Mouse (Mus musculus) E14TG2a.4 (cell line): ENCODE data around the gene Gucd1.

Experiments used
- CTCF ChIP-seq: conservative IDR thresholded peaks from 2 replicates; pipeline ENCODE4 v1.5.1; 2014; ENCODE audit warnings: low read length
- NANOG ChIP-seq: IDR thresholded peaks from 2 replicates; pipeline ENCODE4 v1.6.1; 2014; ENCODE audit warnings: borderline replicate concordance, low read length, mixed read lengths
- POU5F1 ChIP-seq: IDR thresholded peaks from 2 replicates; pipeline ENCODE4 v1.6.1; 2014; ENCODE audit warnings: low read length, borderline replicate concordance

DNA sequence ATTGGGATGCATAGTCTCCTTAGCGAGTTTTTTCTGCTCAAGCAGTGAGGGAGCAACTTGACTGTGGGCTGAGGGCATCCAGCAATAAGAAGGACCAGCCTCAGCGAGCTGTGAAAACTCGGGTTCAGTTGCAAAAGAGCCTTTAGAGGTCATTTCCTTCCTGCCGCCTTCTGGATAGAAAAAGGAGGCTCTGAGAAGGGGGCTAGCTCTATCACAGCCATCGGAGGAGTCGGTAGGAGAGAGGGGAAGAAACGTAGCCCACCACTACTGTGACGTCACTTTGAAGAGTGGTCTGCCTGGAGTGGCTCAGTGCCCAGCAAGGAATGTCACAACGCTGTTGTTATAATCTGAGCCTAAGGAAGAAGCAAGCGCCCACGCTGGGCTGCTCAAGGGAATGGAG lies 190.7 kb downstream of the Gucd1 start:
- TF ChIP-seq CTCF, result no peak
- TF ChIP-seq NANOG, result no peak
- no peak for TF ChIP-seq POU5F1
